Mouse (Mus musculus) liver, postnatal 0 days (tissue): ENCODE data around the gene Cdk9.

Source experiments
- CTCF ChIP-seq: sonication (generic); IDR thresholded peaks from 2 replicates; pipeline ENCODE4 v1.5.1; 2016; ENCODE audit warnings: antibody characterized with exemption, low read depth
- EP300 ChIP-seq: IDR thresholded peaks from 2 replicates; pipeline ENCODE4 v1.6.1; 2016; ENCODE audit warnings: antibody characterized with exemption, low read depth, mild to moderate bottlenecking

- TF ChIP-seq EP300 (no peak), CTCF (no peak)
These were observed 28.6 kb upstream of the Cdk9 start for GRCm38 (mm10) chr2:32741273-32742172.
